Mouse (Mus musculus) intestine, embryonic 16.5 days (tissue): ENCODE measurements around the gene Cd9. TPM values are rescaled to one million over a fixed set of nuclear protein-coding genes. Genes with fewer than 3 reads are reported as not detected.

Experiments
- ATAC-seq: fragments of 200-750 bp; cut with Nextera tagmentation; 2 replicates; pipeline ENCODE4 v1.8.0; 2017; ENCODE audit warnings: moderate TSS enrichment, moderate library complexity
- H3K27ac ChIP-seq: fragments of 300-500 bp; sonication (generic); 2 replicates; pipeline ENCODE4 v1.5.1; 2014; ENCODE audit warnings: mild to moderate bottlenecking, low read length
- H3K27me3 ChIP-seq: fragments of 300-500 bp; sonication (generic); replicated peaks from 2 replicates; pipeline ENCODE4 v1.6.1; 2014; ENCODE audit warnings: low read length, control low read depth, mixed read lengths; ENCODE audit not compliant: control insufficient read depth, insufficient read depth
- H3K36me3 ChIP-seq: fragments of 300-500 bp; sonication (generic); 2 replicates; pipeline ENCODE4 v1.6.1; 2014; ENCODE audit warnings: low read length, control low read depth; ENCODE audit not compliant: control insufficient read depth, insufficient read depth
- H3K4me1 ChIP-seq: fragments of 300-500 bp; sonication (generic); 2 replicates; pipeline ENCODE4 v1.6.1; 2014; ENCODE audit warnings: low read length, control low read depth, mixed read lengths; ENCODE audit not compliant: control insufficient read depth, insufficient read depth
- H3K4me2 ChIP-seq: fragments of 300-500 bp; sonication (generic); 2 replicates; pipeline ENCODE4 v1.6.1; 2014; ENCODE audit warnings: low read depth, low read length, control low read depth
- H3K4me3 ChIP-seq: fragments of 300-500 bp; sonication (generic); 2 replicates; pipeline ENCODE4 v1.5.1; 2014; ENCODE audit warnings: mild to moderate bottlenecking, low read length
- H3K9ac ChIP-seq: fragments of 300-500 bp; sonication (generic); 2 replicates; pipeline ENCODE4 v1.6.1; 2014; ENCODE audit warnings: low read depth, low read length
- H3K9me3 ChIP-seq: fragments of 300-500 bp; sonication (generic); 2 replicates; pipeline ENCODE4 v1.6.1; 2016; ENCODE audit warnings: low read length, control low read depth; ENCODE audit not compliant: control insufficient read depth
- WGBS: fragments of 180-500 bp; shearing (Covaris S2); extraction: QIAGEN DNeasy Blood & Tissue Kit; methylation state at CpG from one replicate; pipeline ENCODE4 v1.1.7; 2014; 5-methylcytosine and 5-hydroxymethylcytosine counted together
- polyA plus RNA-seq: library from polyadenylated mRNA; unstranded; fragments of >200 nt; fragmentation: Nextera tagmentation; extraction: Ambion mirVana; gene quantifications from 2 replicates; pipeline ENCODE4 v1.2.1, GENCODE M21; 2015

Cd9 gene
- polyA plus RNA-seq, 1 experiment from 2014 or later, result 167 TPM

GRCm38 (mm10) chr6:125471921-125472320 lies 22.7 kb downstream of the Cd9 start:
- peaks cover 19% of the 10 kb centered on the region; the same call in 1 of the 2 replicates for H3K4me1 ChIP-seq
- no peak overlapping the region for H3K9ac ChIP-seq
- H3K9me3 ChIP-seq, result no peaks in the 10 kb centered on the region
- no peak for ATAC-seq
- H3K27me3 ChIP-seq, result no peaks in the 10 kb centered on the region
- H3K4me2 ChIP-seq, result no peak overlapping the region
- WGBS, result 65% methylated on average over 4 of the region's 4 CpGs
- no peak overlapping the region for H3K4me3 ChIP-seq
- H3K27ac ChIP-seq, result no peak overlapping the region
- no peaks in the 10 kb centered on the region for H3K36me3 ChIP-seq

DNA sequence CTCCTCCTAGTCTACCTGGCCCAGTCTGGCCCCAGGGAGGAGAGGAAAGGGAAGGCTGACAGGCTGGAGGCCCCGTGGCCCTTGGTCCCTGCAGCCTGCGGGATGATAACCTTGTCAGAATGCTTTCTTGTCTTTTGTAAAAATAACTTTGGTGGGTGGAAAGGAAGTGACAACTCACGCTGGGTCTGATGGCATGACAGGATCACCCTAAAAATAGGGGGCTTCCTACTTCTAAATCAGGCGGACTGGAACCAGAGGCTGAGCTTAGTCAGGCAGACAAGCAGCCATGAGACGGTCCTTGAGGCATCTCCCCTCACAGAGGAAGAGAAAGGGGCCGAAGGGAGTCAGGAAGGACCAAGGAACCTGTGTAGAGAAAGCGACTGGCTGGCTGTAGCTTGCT lies 23.3 kb downstream of the Cd9 start:
- WGBS, result 75% methylated on average over 7 of the region's 7 CpGs
- Histone ChIP-seq H3K4me1 (peaks cover 14% of the 10 kb centered on the region; the same call in 1 of the 2 replicates), H3K36me3 (no peaks in the 10 kb centered on the region), H3K4me3 (no peak overlapping the region), H3K27me3 (no peaks in the 10 kb centered on the region), H3K9ac (no peak overlapping the region), H3K27ac (no peak overlapping the region), H3K4me2 (no peak overlapping the region), H3K9me3 (no peaks in the 10 kb centered on the region)
- ATAC-seq, result no peak

- H3K27me3 ChIP-seq, result no peaks in the 10 kb centered on the region
- H3K4me1 ChIP-seq, result peaks cover 11% of the 10 kb centered on the region; the same call in 1 of the 2 replicates
- no peak overlapping the region for H3K4me3 ChIP-seq
- H3K9me3 ChIP-seq, result no peaks in the 10 kb centered on the region
- H3K27ac ChIP-seq, result no peak overlapping the region
- H3K9ac ChIP-seq, result no peak overlapping the region
- 77% methylated on average over 5 of the region's 5 CpGs for whole genome bisulfite sequencing
- ATAC-seq, result no peak
- H3K36me3 ChIP-seq, result no peaks in the 10 kb centered on the region
- no peak overlapping the region for H3K4me2 ChIP-seq
Observed at GRCm38 (mm10) chr6:125470616-125471015, 24.0 kb downstream of the Cd9 start.

DNA sequence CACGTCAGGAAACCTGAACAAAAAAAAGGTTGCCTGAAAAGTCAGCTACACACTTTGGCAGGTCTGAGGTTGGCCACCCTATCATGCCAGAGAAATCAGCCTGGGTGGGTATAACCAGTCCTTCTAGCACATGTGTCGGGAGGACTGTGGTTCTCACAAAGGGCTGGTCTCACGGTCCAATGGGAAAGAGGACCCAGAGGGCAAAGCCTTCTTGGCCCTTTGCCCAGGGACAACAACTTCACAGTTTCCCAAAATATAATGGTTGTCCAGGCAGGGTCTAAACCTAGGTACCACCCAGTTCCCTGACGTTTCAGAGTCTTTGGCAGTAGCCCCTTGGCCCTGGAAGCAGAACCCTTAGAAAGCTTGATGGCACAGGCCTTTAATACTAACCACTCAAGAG lies 25.4 kb downstream of the Cd9 start:
- no peak for ATAC-seq
- H3K27me3 ChIP-seq, result no peaks in the 10 kb centered on the region

GRCm38 (mm10) chr6:125468179-125468960 lies 26.2 kb downstream of the Cd9 start:
- Histone ChIP-seq H3K36me3 (no peaks in the 10 kb centered on the region), H3K9ac (no peak overlapping the region), H3K4me2 (no peak overlapping the region), H3K27me3 (no peaks in the 10 kb centered on the region), H3K4me3 (no peak overlapping the region), H3K27ac (no peak overlapping the region), H3K4me1 (peaks cover 7% of the 10 kb centered on the region; the same call in 1 of the 2 replicates), H3K9me3 (no peaks in the 10 kb centered on the region)
- 57% methylated on average over 21 of the region's 21 CpGs for WGBS
- 0 out of 2 replicates have a peak, but pooled peaks have one; percentile 3 for ATAC-seq

More for the DNA sequence above, 25.4 kb downstream of the Cd9 start:
- WGBS, result 82% methylated on average over 4 of the region's 4 CpGs
- H3K4me3 ChIP-seq, result no peak overlapping the region
- H3K9me3 ChIP-seq, result no peaks in the 10 kb centered on the region
- peaks cover 7% of the 10 kb centered on the region; the same call in 1 of the 2 replicates for H3K4me1 ChIP-seq
- no peak overlapping the region for H3K9ac ChIP-seq
- H3K27ac ChIP-seq, result no peak overlapping the region
- H3K4me2 ChIP-seq, result no peak overlapping the region
- no peaks in the 10 kb centered on the region for H3K36me3 ChIP-seq

DNA sequence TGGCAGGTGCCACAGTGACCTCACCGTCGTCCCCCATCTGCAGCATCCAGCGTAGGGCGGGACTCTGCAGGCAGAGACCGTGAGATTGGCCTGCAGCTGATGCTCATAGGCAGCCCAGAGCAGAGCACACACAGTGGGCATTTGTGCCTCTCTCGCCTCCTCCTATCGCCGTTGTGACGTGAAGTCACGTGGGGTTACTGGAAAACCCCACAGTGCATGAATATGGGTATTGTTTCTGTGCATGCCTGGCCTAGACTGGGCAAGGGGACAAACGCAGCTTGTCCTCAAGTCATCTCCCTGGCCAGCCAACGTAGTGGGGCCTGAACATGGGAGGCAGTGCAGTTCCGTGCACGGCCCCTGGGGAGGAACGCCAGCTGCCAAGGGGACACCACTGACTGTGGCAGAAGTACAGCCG lies 27.3 kb downstream of the Cd9 start:
- H3K4me2 ChIP-seq, result no peak overlapping the region
- H3K4me3 ChIP-seq, result no peak overlapping the region
- H3K36me3 ChIP-seq, result no peaks in the 10 kb centered on the region
- peak; percentile 58 for ATAC-seq
- H3K9me3 ChIP-seq, result no peaks in the 10 kb centered on the region
- no peak overlapping the region for H3K27ac ChIP-seq
- H3K27me3 ChIP-seq, result no peaks in the 10 kb centered on the region
- H3K4me1 ChIP-seq, result peaks cover 7% of the 10 kb centered on the region; the same call in 1 of the 2 replicates
- WGBS, result 74% methylated on average over 16 of the region's 16 CpGs
- H3K9ac ChIP-seq, result no peak overlapping the region

- no peaks in the 10 kb centered on the region for H3K9me3 ChIP-seq
- WGBS, result 90% methylated on average over 7 of the region's 7 CpGs
- H3K27me3 ChIP-seq, result no peaks in the 10 kb centered on the region
- H3K9ac ChIP-seq, result no peak overlapping the region
- H3K4me3 ChIP-seq, result no peak overlapping the region
- H3K4me2 ChIP-seq, result no peak overlapping the region
- no peak overlapping the region for H3K27ac ChIP-seq
- 0 out of 2 replicates have a peak, but pooled peaks cover 4% of the 10 kb centered on the region for H3K4me1 ChIP-seq
- no peak for ATAC-seq
- no peaks in the 10 kb centered on the region for H3K36me3 ChIP-seq
Observed at GRCm38 (mm10) chr6:125462312-125462711, 32.3 kb downstream of the Cd9 start.

- 0 out of 2 replicates have a peak, but pooled peaks cover 4% of the 10 kb centered on the region for H3K4me1 ChIP-seq
- no peak overlapping the region for H3K4me2 ChIP-seq
- no peak for ATAC-seq
- H3K27me3 ChIP-seq, result no peaks in the 10 kb centered on the region
- H3K27ac ChIP-seq, result no peak overlapping the region
- 68% methylated on average over 8 of the region's 8 CpGs for WGBS
- no peak overlapping the region for H3K4me3 ChIP-seq
- no peak overlapping the region for H3K9ac ChIP-seq
- H3K9me3 ChIP-seq, result no peaks in the 10 kb centered on the region
- no peaks in the 10 kb centered on the region for H3K36me3 ChIP-seq
Observed at GRCm38 (mm10) chr6:125461788-125462187, 32.8 kb downstream of the Cd9 start.

DNA sequence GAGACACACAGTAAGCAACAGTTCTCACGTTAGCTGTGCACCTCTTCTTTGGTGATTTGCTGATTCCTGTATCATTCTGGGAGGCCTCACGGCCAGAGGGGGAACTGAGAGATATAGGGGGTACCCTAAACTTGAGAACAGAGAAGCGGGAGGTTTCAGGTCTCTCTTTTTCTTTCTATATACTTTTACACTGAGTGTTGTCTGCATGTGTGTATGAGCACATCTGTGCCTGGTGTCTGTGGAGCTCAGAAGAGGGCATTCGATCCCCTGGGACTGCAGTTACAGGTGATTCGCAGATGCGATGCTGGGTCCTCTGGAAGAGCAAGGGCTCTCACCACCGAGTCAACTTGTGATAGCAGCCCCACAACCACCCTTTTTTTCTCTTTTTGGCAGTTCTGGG lies 33.3 kb downstream of the Cd9 start:
- no peak overlapping the region for H3K9ac ChIP-seq
- 81% methylated on average over 7 of the region's 7 CpGs for WGBS
- no peaks in the 10 kb centered on the region for H3K36me3 ChIP-seq
- 0 out of 2 replicates have a peak, but pooled peaks cover 4% of the 10 kb centered on the region for H3K4me1 ChIP-seq
- H3K27ac ChIP-seq, result no peak overlapping the region
- H3K9me3 ChIP-seq, result no peaks in the 10 kb centered on the region
- ATAC-seq, result no peak
- no peak overlapping the region for H3K4me2 ChIP-seq
- H3K4me3 ChIP-seq, result no peak overlapping the region
- no peaks in the 10 kb centered on the region for H3K27me3 ChIP-seq
